Mouse (Mus musculus) T-cell, adult 2 months (primary cell): Measurements from ENCODE around the gene Tssk1.

ENCODE experiments used
- DNase-seq: peaks from one replicate; pipeline ENCODE4 v3.0.0; 2022; ENCODE audit warnings: low spot score

Tssk1 gene

GRCm38 (mm10) chr16:17945081-17945831 lies 51.2 kb downstream of the Tssk1 start:
- no peak for DNase-seq
